In the genomic region with DNA sequence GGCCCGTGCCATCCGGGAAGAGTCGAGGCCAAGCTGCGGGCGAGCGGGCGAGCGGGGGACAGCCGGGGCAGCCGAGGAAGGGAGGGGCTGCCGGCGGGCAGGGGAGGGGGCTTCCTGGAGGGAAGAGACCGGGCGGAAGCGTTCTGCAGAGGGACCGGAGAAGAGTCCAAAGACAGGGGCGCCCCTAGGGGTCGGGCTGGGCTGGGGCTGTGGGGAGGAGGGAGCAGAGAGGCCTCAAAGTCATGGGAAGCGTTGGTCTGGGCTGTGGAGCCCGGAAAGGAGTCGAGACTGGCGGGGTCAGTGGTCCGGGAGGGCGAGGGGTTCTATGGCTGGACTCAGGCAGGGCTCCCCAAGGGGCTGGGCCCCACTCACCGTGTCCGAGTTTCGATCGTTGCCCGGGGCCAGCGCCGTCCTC, we compare ENCODE assay signal across 8 mouse cellular contexts. TPM values are rescaled to one million over a fixed set of nuclear protein-coding genes. Genes with fewer than 3 reads are reported as not detected.
DNase-seq lines count a peak whose midpoint lies in the region; ATAC-seq lines count a peak whose summit lies in the region.

No protein-coding gene starts in this region.

- H3K36me3 ChIP-seq in liver, embryonic 15.5 days (replicated peaks) = no peaks in the 10 kb centered on the region

- H3K4me3 ChIP-seq in liver, embryonic 15.5 days (replicated peaks) = peak overlapping the region; percentile 77

- peak; percentile 41 to 53 for DNase-seq in layer of hippocampus, postnatal 25 days (ENCODE audit: extremely low spot score in 1 of 2, low spot score in 1 of 2)
- no peak for DNase-seq in layer of hippocampus, adult 18-20 months (ENCODE audit: low spot score in 2 of 2)
- DNase-seq in cerebellum, adult 18-20 months = peak; percentile 37 to 49
- peak; percentile 22 to 41 for DNase-seq in frontal cortex, postnatal 36 days (ENCODE audit: low spot score in 2 of 2)
- DNase-seq in induced T-regulatory cell, adult 2 months (ENCODE audit: low read depth) = peak; percentile 78
- peak; percentile 78 for DNase-seq in neural tube, embryonic 10.5 days (ENCODE audit: extremely low spot score, low spot score)
- DNase-seq in testis, postnatal 10 days (ENCODE audit: low spot score) = peak; percentile 85

- H3K4me2 ChIP-seq in liver, embryonic 15.5 days = peak overlapping the region; percentile 90

- no peaks in the 10 kb centered on the region for H3K9me3 ChIP-seq in liver, embryonic 15.5 days (replicated peaks)

- ATAC-seq in liver, embryonic 15.5 days (ENCODE audit: insufficient read depth) = peak; percentile 51

- 0 out of 2 replicates have a peak overlapping the region, but pooled peaks have one; percentile 29 for H3K27ac ChIP-seq in liver, embryonic 15.5 days (replicated peaks)

- WGBS in liver, embryonic 15.5 days (ENCODE audit: insufficient replicate concordance) = 0% methylated on average over 31 of the region's 31 CpGs

- H3K27me3 ChIP-seq in liver, embryonic 15.5 days = peaks cover 7% of the 10 kb centered on the region

- H3K9ac ChIP-seq in liver, embryonic 15.5 days = peak overlapping the region; percentile 73

- H3K4me1 ChIP-seq in liver, embryonic 15.5 days (replicated peaks) = peaks cover 47% of the 10 kb centered on the region

RNA-seq across cellular contexts. Expression of a gene that starts 0.5 kb away (rescaled TPM):
- 100 to 1,000 TPM in 1 of 2 experiments, 10 to 100 TPM in 1; 92.8 to 105 TPM for total RNA-seq in layer of hippocampus, postnatal 25 days (2021)
- total RNA-seq in layer of hippocampus, adult 18-20 months (2021) = 10 to 100 TPM; 88.3 to 92.0 TPM
- polyA plus RNA-seq in liver, embryonic 15.5 days (2015; fragmentation: Nextera tagmentation; extraction: Ambion mirVana) = 1.2 and 1.6 TPM in 2 replicates

RNA-seq across cellular contexts. Expression of a gene that starts 5.1 kb away (rescaled TPM):
- under 1 TPM; 0.37 to 0.38 TPM for total RNA-seq in layer of hippocampus, postnatal 25 days (2021)
- under 1 TPM; 0.38 to 0.59 TPM for total RNA-seq in layer of hippocampus, adult 18-20 months (2021)
- polyA plus RNA-seq in liver, embryonic 15.5 days (2015; fragmentation: Nextera tagmentation; extraction: Ambion mirVana) = 0.85 and 1.2 TPM in 2 replicates

RNA-seq across cellular contexts. Expression of a gene that starts 50.1 kb away (rescaled TPM):
- 1 to 10 TPM; 6.0 to 7.1 TPM for total RNA-seq in layer of hippocampus, postnatal 25 days (2021)
- total RNA-seq in layer of hippocampus, adult 18-20 months (2021) = 1 to 10 TPM; 6.1 to 6.3 TPM
- 0.79 and 1.1 TPM in 2 replicates for polyA plus RNA-seq in liver, embryonic 15.5 days (2015; fragmentation: Nextera tagmentation; extraction: Ambion mirVana)

RNA-seq across cellular contexts. Expression of a gene that starts 50.1 kb away (rescaled TPM):
- total RNA-seq in layer of hippocampus, postnatal 25 days (2021) = 10 to 100 TPM; 20.1 to 21.1 TPM
- total RNA-seq in layer of hippocampus, adult 18-20 months (2021) = 10 to 100 TPM; 20.7 to 21.5 TPM
- 41.2 and 42.0 TPM in 2 replicates for polyA plus RNA-seq in liver, embryonic 15.5 days (2015; fragmentation: Nextera tagmentation; extraction: Ambion mirVana)

RNA-seq across cellular contexts. Expression of a gene that starts 53.5 kb away (rescaled TPM):
- not detected for total RNA-seq in layer of hippocampus, postnatal 25 days (2021)
- total RNA-seq in layer of hippocampus, adult 18-20 months (2021) = not detected
- polyA plus RNA-seq in liver, embryonic 15.5 days (2015; fragmentation: Nextera tagmentation; extraction: Ambion mirVana) = 32.2 and 49.9 TPM in 2 replicates

Comparison
In these comparisons a context has a peak if more than half of its experiments do, and no peak if none do; other contexts are left out.
1. DNase-seq: peak in layer of hippocampus, postnatal 25 days (2 of 2), cerebellum, adult 18-20 months (2 of 2), frontal cortex, postnatal 36 days (2 of 2), induced T-regulatory cell, adult 2 months (single experiment), neural tube, embryonic 10.5 days (single experiment) and testis, postnatal 10 days (single experiment); none in layer of hippocampus, adult 18-20 months (0 of 2).